Mouse (Mus musculus) neutrophil, adult 65 days (primary cell): Measurements from ENCODE around the gene Clstn1. TPM values are rescaled to one million over a fixed set of nuclear protein-coding genes. Genes with fewer than 3 reads are reported as not detected.

ENCODE experiments used
- total RNA-seq: library from RNA; stranded (reverse); gene quantifications from 2 replicates; pipeline ENCODE4 v1.2.4, GENCODE M21; 2023

The Clstn1 gene
- total RNA-seq: 0.70 and 1.6 TPM in 2 replicates

GRCm38 (mm10) chr4:149586044-149586782 is at the start of gene Clstn1:
Gene Clstn1, plus strand, starts transcription at chr4:149586468.

Other genes starting within 250 kb of the Clstn1 start
- 29.2 and 62.4 TPM in 2 replicates for gene Ube4b, start 159.7 kb upstream of the Clstn1 start, total RNA-seq
- not detected in 2 replicates for gene Rbp7, start 131.5 kb upstream of the Clstn1 start, total RNA-seq
- not detected in 2 replicates for gene Tmem274, start 109.1 kb upstream of the Clstn1 start, total RNA-seq
- 0.92 and 1.8 TPM in 2 replicates for gene Nmnat1, start 101.3 kb upstream of the Clstn1 start, total RNA-seq
- gene Lzic, start 101.2 kb upstream of the Clstn1 start, total RNA-seq: 13.0 and 20.9 TPM in 2 replicates
- gene Ctnnbip1, start 68.2 kb upstream of the Clstn1 start, total RNA-seq: 10.7 and 17.9 TPM in 2 replicates
- gene Pik3cd, start 116.1 kb downstream of the Clstn1 start, total RNA-seq: 183 and 197 TPM in 2 replicates
- 3.4 and 4.1 TPM in 2 replicates for gene Tmem201, start 151.6 kb downstream of the Clstn1 start, total RNA-seq
- gene Slc25a33, start 187.8 kb downstream of the Clstn1 start, total RNA-seq: 8.1 and 10.5 TPM in 2 replicates